Mouse (Mus musculus) brain, adult 2 months (tissue): ENCODE measurements at regions not wholly inside any gene's neighbourhood (a gene's known extent, or its start where the extent isn't known, plus 50 kb on each side); places are given as distances from the start of the nearest gene placed in this dataset.

Source experiments
- DNase-seq: peaks from one replicate; pipeline ENCODE4 v3.0.0; 2011; ENCODE audit warnings: low read depth, low spot score

- peak; percentile 3 for DNase-seq
Measured at GRCm38 (mm10) chr2:64860113-64860512, 164.7 kb downstream of the Grb14 start.

GRCm38 (mm10) chr2:64853918-64854317 is 170.9 kb downstream of the Grb14 start:
- DNase-seq: peak; percentile 92

GRCm38 (mm10) chr2:64852913-64853312 is 171.9 kb downstream of the Grb14 start:
- DNase-seq: no peak

GRCm38 (mm10) chr2:64851096-64851495 is 173.7 kb downstream of the Grb14 start:
- DNase-seq: no peak

- DNase-seq: no peak
Measured at GRCm38 (mm10) chr2:64850656-64851055, 174.1 kb downstream of the Grb14 start.

GRCm38 (mm10) chr2:64824494-64824893 is 200.3 kb downstream of the Grb14 start:
- DNase-seq: no peak

GRCm38 (mm10) chr2:64823905-64824304 is 200.9 kb downstream of the Grb14 start:
- DNase-seq: no peak

- no peak for DNase-seq
Measured at GRCm38 (mm10) chr2:64823074-64823473, 201.7 kb downstream of the Grb14 start.

- no peak for DNase-seq
Measured at GRCm38 (mm10) chr2:64818159-64818558, 206.6 kb downstream of the Grb14 start.
